In the genomic region with DNA sequence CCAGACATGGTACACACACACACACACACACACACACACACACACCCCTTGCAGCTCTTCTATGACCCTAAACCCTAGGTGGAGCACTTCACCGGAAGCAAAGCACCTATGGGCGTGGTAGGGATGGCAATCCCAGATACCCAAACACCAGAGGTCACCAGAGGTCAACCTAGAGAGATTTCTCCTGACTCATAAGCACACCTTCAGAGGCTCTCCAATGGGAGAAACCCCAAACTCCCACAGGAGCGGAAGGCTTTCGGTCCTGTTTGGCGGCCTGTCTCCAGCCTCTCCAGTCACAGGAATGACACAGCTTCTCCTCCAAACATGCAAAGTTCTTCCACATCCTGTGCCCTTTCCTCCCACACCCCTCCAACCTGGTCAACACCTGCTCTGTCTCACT, we compare ENCODE assay signal across 15 mouse cellular contexts. TPM values are rescaled to one million over a fixed set of nuclear protein-coding genes. Genes with fewer than 3 reads are reported as not detected.
"Had no signal": no experiment of that assay in that cellular context is flagged by ENCODE, and none has a peak within 500 bp of the region (broad histone marks: within the 10 kb centered on the region; RNA-seq: fewer than 3 reads in every experiment).

No protein-coding gene starts in this region.

- H3K9me3 ChIP-seq: liver, embryonic 13.5 days had no signal

- H3K4me2 ChIP-seq: liver, embryonic 13.5 days; midbrain, embryonic 11.5 days had no signal

- H3K27me3 ChIP-seq: liver, embryonic 13.5 days had no signal

- H3K9ac ChIP-seq: liver, embryonic 13.5 days had no signal

- H3K36me3 ChIP-seq: liver, embryonic 13.5 days had no signal

- DNase-seq: kidney, postnatal 10 days; kidney, postnatal 36 days; layer of hippocampus, postnatal 36 days; liver, embryonic 13.5 days; lung, adult 2 months; lung, postnatal 14 days; lung, postnatal 4 days; midbrain, embryonic 14.5 days; thymus, adult 2 months; thymus, postnatal 14 days; thymus, postnatal 4 days had no signal

- H3K27ac ChIP-seq: left cerebral cortex, adult 2 months; liver, embryonic 13.5 days had no signal

- H3K4me3 ChIP-seq: left cerebral cortex, adult 2 months; liver, embryonic 13.5 days had no signal

RNA-seq across cellular contexts. Expression of a gene that starts 18.5 kb away (rescaled TPM):
- polyA plus RNA-seq: liver, adult 2 months; liver, embryonic 13.5 days; midbrain, embryonic 14.5 days had no signal

RNA-seq across cellular contexts. Expression of a gene that starts 24.8 kb away (rescaled TPM):
- polyA plus RNA-seq: liver, embryonic 16.5 days had no signal
